ENCODE assay signal across 10 mouse cellular contexts in the genomic region with DNA sequence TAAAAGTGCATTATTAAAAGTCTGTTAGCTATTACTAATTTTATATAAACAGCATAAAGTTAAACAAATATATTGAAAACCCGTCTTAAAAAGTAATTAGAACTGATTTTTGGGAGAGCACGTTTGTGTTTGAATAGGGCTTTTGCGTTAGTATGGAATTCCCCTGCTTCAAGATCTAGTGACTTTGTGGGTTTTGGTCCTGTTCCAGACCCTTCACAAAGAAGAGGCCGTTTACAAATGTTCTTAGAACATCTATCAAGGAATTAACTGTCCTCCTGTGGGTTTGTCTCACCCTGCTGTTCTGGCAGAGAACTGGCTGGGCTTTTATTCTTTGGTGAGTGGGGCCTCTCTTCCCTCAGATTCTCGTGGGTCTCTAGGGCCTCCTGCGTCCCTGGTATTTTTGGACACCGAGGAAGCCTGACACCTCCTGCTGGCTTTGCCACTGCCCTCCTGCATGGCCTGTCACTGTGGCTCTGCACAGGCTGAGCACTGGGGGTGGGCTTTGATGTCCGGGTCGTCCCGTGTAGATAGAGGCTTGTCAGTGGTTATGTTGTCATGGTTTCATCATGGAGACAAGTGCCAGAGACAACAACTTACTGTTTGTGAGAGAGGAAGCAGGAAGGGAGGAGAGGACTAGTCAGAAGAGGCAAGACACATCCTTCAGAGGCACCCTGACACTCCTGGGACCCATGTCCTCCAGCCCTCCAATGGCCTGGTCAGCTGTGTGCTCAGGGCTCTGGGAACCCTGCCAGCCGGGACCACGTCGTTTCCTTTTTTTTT. TPM values are rescaled to one million over a fixed set of nuclear protein-coding genes. Genes with fewer than 3 reads are reported as not detected.
DNase-seq lines count a peak whose midpoint lies in the region; ATAC-seq and TF ChIP-seq lines count a peak whose summit lies in the region.
"Had no signal": no experiment of that assay in that cellular context is flagged by ENCODE, and none has a peak within 500 bp of the region (broad histone marks: within the 10 kb centered on the region; RNA-seq: fewer than 3 reads in every experiment).

No protein-coding gene starts in this region.

- peak overlapping the region; percentile 48; the same call in 1 of the 2 replicates for H3K27ac ChIP-seq in lung, embryonic 14.5 days (ENCODE audit: low read depth)
- H3K27ac ChIP-seq in brown adipose tissue, adult 24 weeks (replicated peaks; ENCODE audit: low read depth, low read length) = peak overlapping the region; percentile 60; the same call in 1 of the 2 replicates
- peak overlapping the region; percentile 76 for H3K27ac ChIP-seq in heart, postnatal 0 days (ENCODE audit: low read depth)
- H3K27ac ChIP-seq: liver, embryonic 13.5 days had no signal

- no peak overlapping the region for H3K9ac ChIP-seq in lung, embryonic 14.5 days
- H3K9ac ChIP-seq in heart, postnatal 0 days (replicated peaks; ENCODE audit: low read depth, low read length) = no peak overlapping the region
- H3K9ac ChIP-seq: liver, embryonic 13.5 days had no signal

- H3K4me3 ChIP-seq in lung, embryonic 14.5 days (ENCODE audit: low read depth, low read length) = no peak overlapping the region
- no peak overlapping the region for H3K4me3 ChIP-seq in brown adipose tissue, adult 24 weeks (ENCODE audit: insufficient read depth, low read depth, low read length)
- H3K4me3 ChIP-seq in heart, postnatal 0 days (ENCODE audit: low read depth, low read length) = no peak overlapping the region
- H3K4me3 ChIP-seq: liver, embryonic 13.5 days had no signal

- intact Hi-C loops in left cerebral cortex, postnatal 25 days (cut with DNase I) = loop anchor here (5.0 kb wide), 1 partner anchor 343 kb away; a partner anchor contains a TSS

- H3K4me1 ChIP-seq in lung, embryonic 14.5 days (ENCODE audit: insufficient read depth) = 0 out of 2 replicates have a peak, but pooled peaks cover 4% of the 10 kb centered on the region
- peaks cover 15% of the 10 kb centered on the region for H3K4me1 ChIP-seq in brown adipose tissue, adult 24 weeks (ENCODE audit: control insufficient read depth, insufficient read depth, insufficient read length, low read length)
- H3K4me1 ChIP-seq in heart, postnatal 0 days (ENCODE audit: control insufficient read depth, insufficient read depth) = peaks cover 22% of the 10 kb centered on the region

- no peak overlapping the region for H3K4me2 ChIP-seq in lung, embryonic 14.5 days
- no peak overlapping the region for H3K4me2 ChIP-seq in heart, postnatal 0 days (ENCODE audit: low read depth, low read length)
- H3K4me2 ChIP-seq: liver, embryonic 13.5 days had no signal

- no peaks in the 10 kb centered on the region for H3K27me3 ChIP-seq in lung, embryonic 14.5 days (ENCODE audit: insufficient read depth, low read length)
- H3K27me3 ChIP-seq in heart, postnatal 0 days (ENCODE audit: control insufficient read depth, insufficient read depth, low read length) = no peaks in the 10 kb centered on the region
- H3K27me3 ChIP-seq: liver, embryonic 13.5 days had no signal

- 35% methylated on average over 13 of the region's 13 CpGs for WGBS in lung, embryonic 14.5 days
- WGBS in heart, postnatal 0 days = 22% methylated on average over 13 of the region's 13 CpGs

- peak; percentile 66 for DNase-seq in lung, embryonic 14.5 days
- DNase-seq in lung, adult 18-20 months = no peak
- DNase-seq in heart, postnatal 0 days (ENCODE audit: low spot score) = peak; percentile 80
- DNase-seq in naive thymus-derived CD4-positive, alpha-beta T cell, adult 2 months (ENCODE audit: low read depth) = peak; percentile 24
- no peak for DNase-seq in right cerebral cortex, adult 18-20 months
- no peak for DNase-seq in urinary bladder, postnatal 14 days (ENCODE audit: low spot score)
- no peak for DNase-seq in left cerebral cortex, postnatal 25 days (ENCODE audit: low spot score in 2 of 2)
- DNase-seq: cerebellum, adult 2 months; liver, embryonic 13.5 days had no signal

- peak; percentile 87 for ATAC-seq in lung, embryonic 14.5 days (ENCODE audit: insufficient read depth)
- ATAC-seq in heart, postnatal 0 days (ENCODE audit: insufficient read depth, low read depth) = peak; percentile 87

- no peak for TF ChIP-seq EP300 in heart, postnatal 0 days (IDR thresholded peaks at IDR 0.05; ENCODE audit: low read depth)

- TF ChIP-seq CTCF in lung, embryonic 14.5 days (IDR thresholded peaks at IDR 0.05; ENCODE audit: low read depth) = no peak
- no peak for TF ChIP-seq CTCF in heart, postnatal 0 days (IDR thresholded peaks at IDR 0.05; ENCODE audit: low read depth)

- H3K9me3 ChIP-seq in lung, embryonic 14.5 days (ENCODE audit: low read depth, low read length) = no peaks in the 10 kb centered on the region
- no peaks in the 10 kb centered on the region for H3K9me3 ChIP-seq in heart, postnatal 0 days (replicated peaks; ENCODE audit: control insufficient read depth, low read length)
- H3K9me3 ChIP-seq: liver, embryonic 13.5 days had no signal

- H3K36me3 ChIP-seq in lung, embryonic 14.5 days (ENCODE audit: insufficient read depth) = peaks cover 61% of the 10 kb centered on the region
- H3K36me3 ChIP-seq in heart, postnatal 0 days (replicated peaks; ENCODE audit: control insufficient read depth, insufficient read depth, low read length) = peaks cover 47% of the 10 kb centered on the region

RNA-seq across cellular contexts. Expression of a gene that starts 12.6 kb away (rescaled TPM):
- polyA plus RNA-seq in lung, embryonic 14.5 days (2014; fragmentation: Nextera tagmentation; extraction: Ambion mirVana) = 47.9 and 50.9 TPM in 2 replicates
- 23.3 and 26.1 TPM in 2 replicates for polyA plus RNA-seq in brown adipose tissue, adult 24 weeks (2012; ENCODE audit: insufficient read depth, insufficient read length, missing spikeins)
- 54.1 and 56.4 TPM in 2 replicates for total RNA-seq in heart, postnatal 0 days (2014; rRNA removed; ENCODE audit: low replicate concordance)
- 69.7 and 71.8 TPM in 2 replicates for polyA plus RNA-seq in heart, postnatal 0 days (2015; fragmentation: Nextera tagmentation; extraction: Ambion mirVana)
- total RNA-seq in left cerebral cortex, postnatal 25 days (2021) = 10 to 100 TPM; 43.7 to 51.3 TPM

RNA-seq across cellular contexts. Expression of a gene that starts 28.6 kb away (rescaled TPM):
- 3.0 and 3.5 TPM in 2 replicates for polyA plus RNA-seq in lung, embryonic 14.5 days (2014; fragmentation: Nextera tagmentation; extraction: Ambion mirVana)
- polyA plus RNA-seq in brown adipose tissue, adult 24 weeks (2012; ENCODE audit: insufficient read depth, insufficient read length, missing spikeins) = 16.0 and 45.5 TPM in 2 replicates
- total RNA-seq in heart, postnatal 0 days (2014; rRNA removed; ENCODE audit: low replicate concordance) = not detected in 2 replicates
- 6.8 and 13.7 TPM in 2 replicates for polyA plus RNA-seq in heart, postnatal 0 days (2015; fragmentation: Nextera tagmentation; extraction: Ambion mirVana)
- 10 to 100 TPM; 14.2 to 16.3 TPM for total RNA-seq in left cerebral cortex, postnatal 25 days (2021)

RNA-seq across cellular contexts. Expression of a gene that starts 28.7 kb away (rescaled TPM):
- polyA plus RNA-seq in lung, embryonic 14.5 days (2014; fragmentation: Nextera tagmentation; extraction: Ambion mirVana) = 329 and 337 TPM in 2 replicates
- 58.1 and 84.9 TPM in 2 replicates for polyA plus RNA-seq in brown adipose tissue, adult 24 weeks (2012; ENCODE audit: insufficient read depth, insufficient read length, missing spikeins)
- total RNA-seq in heart, postnatal 0 days (2014; rRNA removed; ENCODE audit: low replicate concordance) = 112 and 128 TPM in 2 replicates
- 121 and 128 TPM in 2 replicates for polyA plus RNA-seq in heart, postnatal 0 days (2015; fragmentation: Nextera tagmentation; extraction: Ambion mirVana)
- total RNA-seq in left cerebral cortex, postnatal 25 days (2021) = 100 to 1,000 TPM; 133 to 140 TPM

RNA-seq across cellular contexts. Expression of a gene that starts 51.7 kb away (rescaled TPM):
- 0.11 and 0.22 TPM in 2 replicates for polyA plus RNA-seq in lung, embryonic 14.5 days (2014; fragmentation: Nextera tagmentation; extraction: Ambion mirVana)
- polyA plus RNA-seq in brown adipose tissue, adult 24 weeks (2012; ENCODE audit: insufficient read depth, insufficient read length, missing spikeins) = not detected in 2 replicates
- 1.1 TPM in 1 of 2 replicates, not detected in the other for total RNA-seq in heart, postnatal 0 days (2014; rRNA removed; ENCODE audit: low replicate concordance)
- polyA plus RNA-seq in heart, postnatal 0 days (2015; fragmentation: Nextera tagmentation; extraction: Ambion mirVana) = not detected in 2 replicates
- under 1 TPM in 1 of 2 experiments, not detected in 1; 0.14 TPM for total RNA-seq in left cerebral cortex, postnatal 25 days (2021)

RNA-seq across cellular contexts. Expression of a gene that starts 53.1 kb away (rescaled TPM):
- polyA plus RNA-seq in lung, embryonic 14.5 days (2014; fragmentation: Nextera tagmentation; extraction: Ambion mirVana) = 109 and 112 TPM in 2 replicates
- polyA plus RNA-seq in brown adipose tissue, adult 24 weeks (2012; ENCODE audit: insufficient read depth, insufficient read length, missing spikeins) = 88.8 and 92.4 TPM in 2 replicates
- 117 and 163 TPM in 2 replicates for total RNA-seq in heart, postnatal 0 days (2014; rRNA removed; ENCODE audit: low replicate concordance)
- 117 and 119 TPM in 2 replicates for polyA plus RNA-seq in heart, postnatal 0 days (2015; fragmentation: Nextera tagmentation; extraction: Ambion mirVana)
- total RNA-seq in left cerebral cortex, postnatal 25 days (2021) = 10 to 100 TPM; 71.0 to 87.6 TPM

Comparison
In these comparisons a context has a peak if more than half of its experiments do, and no peak if none do; other contexts are left out.
1. DNase-seq: peak in lung, embryonic 14.5 days (single experiment), heart, postnatal 0 days (single experiment) and naive thymus-derived CD4-positive, alpha-beta T cell, adult 2 months (single experiment); none in lung, adult 18-20 months (0 of 2), right cerebral cortex, adult 18-20 months (single experiment), urinary bladder, postnatal 14 days (single experiment) and left cerebral cortex, postnatal 25 days (0 of 2).
2. Peak in every context shown above with its lines, with median percentiles within 50 percentile points of each other: H3K27ac ChIP-seq.